Mouse (Mus musculus) limb, embryonic 15.5 days (tissue): ENCODE results near the gene 1700010B08Rik. TPM values are rescaled to one million over a fixed set of nuclear protein-coding genes. Genes with fewer than 3 reads are reported as not detected.
A peak's percentile ranks its signal among the peaks of the same experiment; 100 is the strongest.
"Not testable (repeated sequence)": the region's sequence is repeated elsewhere in the genome, so short reads cannot be mapped to it uniquely, and the experiment has no call there.

ENCODE experiments used
- ATAC-seq: fragments of 200-750 bp; cut with Nextera tagmentation; 2 replicates; pipeline ENCODE4 v1.8.0; 2017; ENCODE audit warnings: low read depth, moderate TSS enrichment; ENCODE audit not compliant: insufficient number of reproducible peaks, low FRiP score, low TSS enrichment
- H3K27ac ChIP-seq: fragments of 300-500 bp; sonication (generic); 2 replicates; pipeline ENCODE4 v1.5.1; 2015; ENCODE audit warnings: moderate library complexity, mild to moderate bottlenecking, inconsistent platforms
- H3K27me3 ChIP-seq: fragments of 300-500 bp; sonication (generic); 2 replicates; pipeline ENCODE4 v1.6.1; 2015; ENCODE audit warnings: inconsistent platforms
- H3K36me3 ChIP-seq: fragments of 300-500 bp; sonication (generic); 2 replicates; pipeline ENCODE4 v1.6.1; 2015; ENCODE audit warnings: inconsistent platforms
- H3K4me1 ChIP-seq: fragments of 300-500 bp; sonication (generic); 2 replicates; pipeline ENCODE4 v1.6.1; 2015; ENCODE audit warnings: inconsistent platforms
- H3K4me2 ChIP-seq: fragments of 300-500 bp; sonication (generic); 2 replicates; pipeline ENCODE4 v1.6.1; 2015; ENCODE audit warnings: mild to moderate bottlenecking, inconsistent platforms
- H3K4me3 ChIP-seq: fragments of 300-500 bp; sonication (generic); 2 replicates; pipeline ENCODE4 v1.5.1; 2015; ENCODE audit warnings: mild to moderate bottlenecking, inconsistent platforms
- H3K9ac ChIP-seq: fragments of 300-500 bp; sonication (generic); 2 replicates; pipeline ENCODE4 v1.6.1; 2015; ENCODE audit warnings: inconsistent platforms
- H3K9me3 ChIP-seq: fragments of 300-500 bp; sonication (generic); 2 replicates; pipeline ENCODE4 v1.6.1; 2016; ENCODE audit warnings: inconsistent platforms
- WGBS: fragments of 180-500 bp; shearing (Covaris S2); methylation state at CpG from one replicate; pipeline ENCODE4 v1.1.7; 2015; 5-methylcytosine and 5-hydroxymethylcytosine counted together
- polyA plus RNA-seq: library from polyadenylated mRNA; unstranded; fragments of >200 nt; fragmentation: Nextera tagmentation; extraction: Ambion mirVana; gene quantifications from 2 replicates; pipeline ENCODE4 v1.2.1, GENCODE M21; 2015

The 1700010B08Rik gene
- polyA plus RNA-seq, 1 experiment from 2014 or later = not detected

DNA sequence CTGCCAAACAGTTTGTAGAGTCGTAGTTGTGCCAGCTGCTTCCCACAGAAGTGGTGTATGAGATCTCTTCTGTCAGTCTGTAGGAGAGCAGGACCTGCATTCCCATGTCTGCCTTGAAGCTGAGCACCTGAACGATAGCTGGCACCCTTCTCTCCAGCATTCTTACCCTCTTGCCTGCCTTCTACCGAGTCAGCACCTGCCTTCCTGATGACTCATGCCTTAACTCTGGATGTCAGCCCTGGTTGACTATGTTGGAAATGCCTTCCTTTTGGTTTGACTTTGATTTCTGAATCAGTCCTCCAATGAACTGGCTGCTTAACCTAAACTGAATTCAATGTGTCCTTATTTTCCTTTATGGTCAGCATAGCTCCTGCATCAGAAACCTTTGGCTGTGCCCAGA is 20.4 kb upstream of the 1700010B08Rik start:
- WGBS = 64% methylated on average over 3 of the region's 3 CpGs
- ATAC-seq = no peak
- no peaks in the 10 kb centered on the region for H3K27me3 ChIP-seq
- H3K9me3 ChIP-seq = no peaks in the 10 kb centered on the region
- no peak overlapping the region for H3K4me2 ChIP-seq
- peaks cover 17% of the 10 kb centered on the region for H3K4me1 ChIP-seq
- no peak overlapping the region for H3K9ac ChIP-seq
- peaks cover 82% of the 10 kb centered on the region for H3K36me3 ChIP-seq
- no peak overlapping the region for H3K4me3 ChIP-seq
- H3K27ac ChIP-seq = no peak overlapping the region

- Histone ChIP-seq H3K4me2 (no peak overlapping the region), H3K4me1 (peaks cover 21% of the 10 kb centered on the region), H3K36me3 (peaks cover 64% of the 10 kb centered on the region), H3K9ac (no peak overlapping the region), H3K4me3 (no peak overlapping the region), H3K27ac (peak overlapping the region; percentile 61), H3K9me3 (no peaks in the 10 kb centered on the region), H3K27me3 (no peaks in the 10 kb centered on the region)
- ATAC-seq = no peak
- WGBS = 26% methylated on average over 16 of the region's 16 CpGs
These were observed 16.9 kb upstream of the 1700010B08Rik start for GRCm38 (mm10) chr2:173702096-173702866.

GRCm38 (mm10) chr2:173702867-173703237 is 16.4 kb upstream of the 1700010B08Rik start:
- Histone ChIP-seq H3K27ac (peak overlapping the region; percentile 61), H3K4me2 (no peak overlapping the region), H3K27me3 (no peaks in the 10 kb centered on the region), H3K4me1 (peaks cover 21% of the 10 kb centered on the region), H3K9ac (no peak overlapping the region), H3K9me3 (no peaks in the 10 kb centered on the region), H3K4me3 (no peak overlapping the region), H3K36me3 (peaks cover 62% of the 10 kb centered on the region)
- WGBS = 65% methylated on average over 12 of the region's 12 CpGs
- ATAC-seq = no peak

- Histone ChIP-seq H3K27me3 (no peaks in the 10 kb centered on the region), H3K27ac (peak overlapping the region; percentile 28; the same call in 1 of the 2 replicates), H3K9ac (no peak overlapping the region), H3K36me3 (peaks cover 40% of the 10 kb centered on the region), H3K4me2 (no peak overlapping the region), H3K4me1 (peaks cover 29% of the 10 kb centered on the region), H3K4me3 (no peak overlapping the region), H3K9me3 (no peaks in the 10 kb centered on the region)
- no peak for ATAC-seq
- WGBS = 61% methylated on average over 15 of the region's 15 CpGs
These were observed 13.2 kb upstream of the 1700010B08Rik start for GRCm38 (mm10) chr2:173705827-173706551.

GRCm38 (mm10) chr2:173707626-173708025 is 11.6 kb upstream of the 1700010B08Rik start:
- not testable (repeated sequence) for H3K27ac ChIP-seq, ATAC-seq, H3K9me3 ChIP-seq, H3K27me3 ChIP-seq, H3K9ac ChIP-seq, H3K4me3 ChIP-seq, H3K4me2 ChIP-seq
- H3K36me3 ChIP-seq = peaks cover 34% of the 10 kb centered on the region
- peaks cover 17% of the 10 kb centered on the region for H3K4me1 ChIP-seq

DNA sequence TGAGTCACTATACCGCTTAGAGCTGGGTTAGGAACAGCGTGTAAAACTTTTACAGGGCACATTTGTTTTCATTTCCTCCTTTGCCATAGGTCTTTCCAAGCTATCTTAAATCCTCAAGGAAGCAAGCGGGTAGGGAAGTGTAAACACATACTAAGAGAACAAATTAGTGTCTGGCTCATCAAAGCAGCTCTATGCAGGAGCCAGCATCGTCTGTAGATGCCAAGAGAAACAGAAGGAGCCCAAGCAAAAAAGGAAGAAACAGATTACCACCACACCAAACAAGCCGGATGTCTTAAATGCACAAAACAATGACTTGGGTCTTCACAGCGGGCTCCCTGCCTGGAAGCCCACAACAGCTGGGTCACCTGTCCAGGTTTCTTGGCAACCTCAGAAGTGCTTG is 9.0 kb upstream of the 1700010B08Rik start:
- Histone ChIP-seq H3K4me3 (no peak overlapping the region), H3K9me3 (no peaks in the 10 kb centered on the region), H3K27me3 (no peaks in the 10 kb centered on the region), H3K27ac (no peak overlapping the region), H3K4me2 (no peak overlapping the region), H3K4me1 (peaks cover 17% of the 10 kb centered on the region), H3K9ac (no peak overlapping the region), H3K36me3 (peaks cover 14% of the 10 kb centered on the region)
- 35% methylated on average over 6 of the region's 6 CpGs for WGBS
- ATAC-seq = no peak

GRCm38 (mm10) chr2:173712656-173713055 is 6.6 kb upstream of the 1700010B08Rik start:
- H3K4me2 ChIP-seq = no peak overlapping the region
- H3K9ac ChIP-seq = no peak overlapping the region
- H3K36me3 ChIP-seq = peaks cover 6% of the 10 kb centered on the region
- ATAC-seq = no peak
- no peaks in the 10 kb centered on the region for H3K27me3 ChIP-seq
- WGBS = 39% methylated on average over 10 of the region's 10 CpGs
- H3K4me3 ChIP-seq = no peak overlapping the region
- no peak overlapping the region for H3K27ac ChIP-seq
- no peaks in the 10 kb centered on the region for H3K9me3 ChIP-seq
- peaks cover 12% of the 10 kb centered on the region for H3K4me1 ChIP-seq

GRCm38 (mm10) chr2:173713241-173713640 is 6.0 kb upstream of the 1700010B08Rik start:
- ATAC-seq = no peak
- H3K27me3 ChIP-seq = no peaks in the 10 kb centered on the region
- H3K9me3 ChIP-seq = no peaks in the 10 kb centered on the region
- 67% methylated on average over 4 of the region's 4 CpGs for WGBS
- H3K4me3 ChIP-seq = no peak overlapping the region
- H3K4me1 ChIP-seq = peaks cover 12% of the 10 kb centered on the region
- H3K4me2 ChIP-seq = no peak overlapping the region
- H3K9ac ChIP-seq = no peak overlapping the region
- H3K27ac ChIP-seq = no peak overlapping the region
- peaks cover 2% of the 10 kb centered on the region for H3K36me3 ChIP-seq

- Histone ChIP-seq H3K9ac (no peak overlapping the region), H3K4me2 (no peak overlapping the region), H3K4me3 (no peak overlapping the region), H3K9me3 (no peaks in the 10 kb centered on the region), H3K36me3 (no peaks in the 10 kb centered on the region), H3K27me3 (no peaks in the 10 kb centered on the region), H3K27ac (no peak overlapping the region), H3K4me1 (peaks cover 11% of the 10 kb centered on the region)
- ATAC-seq = no peak
- 72% methylated on average over 8 of the region's 8 CpGs for WGBS
These were observed 4.5 kb upstream of the 1700010B08Rik start for GRCm38 (mm10) chr2:173714620-173715218.

DNA sequence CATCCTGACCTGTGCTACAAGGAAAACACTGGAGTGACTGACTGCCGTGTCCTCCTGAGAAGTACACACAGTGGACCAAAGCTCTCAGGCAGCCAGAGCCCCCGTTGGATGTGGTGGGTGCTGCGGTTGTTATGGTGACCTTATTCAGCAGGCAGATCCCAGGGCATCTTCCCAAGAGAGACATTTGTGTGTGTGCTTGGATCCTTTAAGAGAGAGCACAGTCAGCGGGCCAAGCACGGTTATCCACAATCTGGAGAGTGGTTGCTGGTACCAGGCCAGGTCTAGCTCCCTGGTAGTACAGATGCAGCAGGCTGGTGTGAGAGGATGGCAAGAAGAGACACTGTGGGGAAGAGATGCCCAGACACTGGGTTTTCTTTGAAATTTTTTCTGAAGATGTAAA is 2.2 kb upstream of the 1700010B08Rik start:
- H3K27me3 ChIP-seq = no peaks in the 10 kb centered on the region
- no peak overlapping the region for H3K27ac ChIP-seq
- no peak for ATAC-seq
- H3K9me3 ChIP-seq = no peaks in the 10 kb centered on the region
- no peak overlapping the region for H3K9ac ChIP-seq
- WGBS = 89% methylated on average over 5 of the region's 5 CpGs
- no peak overlapping the region for H3K4me2 ChIP-seq
- peaks cover 4% of the 10 kb centered on the region; the same call in 1 of the 2 replicates for H3K4me1 ChIP-seq
- no peak overlapping the region for H3K4me3 ChIP-seq
- no peaks in the 10 kb centered on the region for H3K36me3 ChIP-seq

DNA sequence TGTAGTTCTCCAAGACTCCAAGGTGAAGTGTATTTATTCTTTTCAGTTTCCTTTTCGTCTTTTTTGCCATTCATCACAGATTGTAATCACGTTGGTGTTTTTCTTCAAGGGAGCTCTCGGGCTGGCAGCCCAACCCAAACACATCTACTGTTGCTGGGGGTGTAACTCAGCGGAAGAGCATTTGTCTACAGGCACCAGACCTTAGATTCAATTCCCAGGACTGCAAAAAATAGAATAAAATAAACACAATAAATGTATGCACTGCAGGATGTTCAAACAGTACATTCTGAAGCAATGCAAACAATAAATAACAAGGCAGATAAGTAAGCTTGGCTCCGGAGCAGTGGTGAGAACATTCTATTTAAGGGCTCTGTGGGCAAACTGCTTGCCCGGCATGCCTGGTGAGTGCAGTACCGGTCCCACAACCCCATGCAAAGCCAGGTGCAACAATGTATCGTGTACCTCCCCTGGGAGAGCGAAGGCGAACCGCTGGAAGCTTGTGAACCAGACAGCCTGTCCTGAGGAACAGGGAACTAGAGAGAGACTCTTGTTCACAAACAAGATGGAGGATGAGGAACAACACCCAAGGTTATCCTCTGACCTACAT is 3.1 kb downstream of the 1700010B08Rik start:
- Histone ChIP-seq H3K27me3 (no peaks in the 10 kb centered on the region), H3K4me2 (no peak overlapping the region), H3K27ac (no peak overlapping the region), H3K9me3 (no peaks in the 10 kb centered on the region), H3K4me1 (peaks cover 4% of the 10 kb centered on the region), H3K36me3 (no peaks in the 10 kb centered on the region), H3K9ac (no peak overlapping the region), H3K4me3 (no peak overlapping the region)
- ATAC-seq = no peak
- WGBS = 76% methylated on average over 11 of the region's 11 CpGs

GRCm38 (mm10) chr2:173724382-173724781 is 5.2 kb downstream of the 1700010B08Rik start:
- Histone ChIP-seq H3K4me2 (no peak overlapping the region), H3K27ac (no peak overlapping the region), H3K27me3 (no peaks in the 10 kb centered on the region), H3K9ac (no peak overlapping the region), H3K4me1 (peaks cover 4% of the 10 kb centered on the region), H3K4me3 (no peak overlapping the region), H3K36me3 (no peaks in the 10 kb centered on the region), H3K9me3 (no peaks in the 10 kb centered on the region)
- 30% methylated on average over 14 of the region's 14 CpGs for WGBS
- no peak for ATAC-seq
